Mouse (Mus musculus) heart, embryonic 14.5 days (tissue): ENCODE measurements around the gene Cdh13. TPM values are rescaled to one million over a fixed set of nuclear protein-coding genes. Genes with fewer than 3 reads are reported as not detected.

ENCODE experiments used
- ATAC-seq: fragments of 200-750 bp; cut with Nextera tagmentation; 2 replicates; pipeline ENCODE4 v1.8.0; 2017; ENCODE audit warnings: low read depth, moderate TSS enrichment; ENCODE audit not compliant: insufficient number of reproducible peaks, insufficient read depth, low FRiP score
- H3K27ac ChIP-seq, 2 experiments: fragments of 200-500 bp in 1 of 2; fragments of 300-500 bp in 1 of 2; sonication (generic) in 1 of 2; replicated peaks in 1 of 2; 2 replicates each; pipeline ENCODE4 v1.5.1; 2012 to 2014; ENCODE audit warnings: low read depth in 2 of 2, low read length in 2 of 2, control low read depth in 1 of 2, mild to moderate bottlenecking in 1 of 2, mixed read lengths in 1 of 2; ENCODE audit not compliant: control insufficient read depth in 1 of 2, insufficient read depth in 1 of 2
- H3K27me3 ChIP-seq: fragments of 300-500 bp; sonication (generic); 2 replicates; pipeline ENCODE4 v1.6.1; 2014; ENCODE audit warnings: mild to moderate bottlenecking, low read length, control low read depth; ENCODE audit not compliant: control insufficient read depth, insufficient read depth
- H3K36me3 ChIP-seq: fragments of 300-500 bp; sonication (generic); 2 replicates; pipeline ENCODE4 v1.6.1; 2014; ENCODE audit warnings: mild to moderate bottlenecking, control low read depth, low read length, mixed read lengths; ENCODE audit not compliant: control insufficient read depth, insufficient read depth
- H3K4me1 ChIP-seq, 2 experiments: fragments of 200-500 bp in 1 of 2; fragments of 300-500 bp in 1 of 2; sonication (generic) in 1 of 2; 2 replicates each; pipeline ENCODE4 v1.6.1; 2012 to 2014; ENCODE audit warnings: low read length in 2 of 2, control low read depth in 1 of 2, mixed read lengths in 1 of 2; ENCODE audit not compliant: control insufficient read depth in 2 of 2, insufficient read depth in 2 of 2
- H3K4me2 ChIP-seq: fragments of 300-500 bp; sonication (generic); 2 replicates; pipeline ENCODE4 v1.6.1; 2014; ENCODE audit warnings: mild to moderate bottlenecking, low read length
- H3K4me3 ChIP-seq, 2 experiments: fragments of 200-500 bp in 1 of 2; fragments of 300-500 bp in 1 of 2; sonication (generic) in 1 of 2; 2 replicates each; pipeline ENCODE4 v1.5.1; 2012 to 2014; ENCODE audit warnings: low read length in 2 of 2, mild to moderate bottlenecking in 2 of 2, control low read depth in 1 of 2, low read depth in 1 of 2, moderate library complexity in 1 of 2; ENCODE audit not compliant: control insufficient read depth in 1 of 2, insufficient read depth in 1 of 2
- H3K9ac ChIP-seq: fragments of 300-500 bp; sonication (generic); 2 replicates; pipeline ENCODE4 v1.6.1; 2014; ENCODE audit warnings: mild to moderate bottlenecking, low read length
- H3K9me3 ChIP-seq: fragments of 300-500 bp; sonication (generic); 2 replicates; pipeline ENCODE4 v1.6.1; 2016; ENCODE audit warnings: low read length, control low read depth; ENCODE audit not compliant: control insufficient read depth
- WGBS: fragments of 180-500 bp; shearing (Covaris S2); extraction: QIAGEN DNeasy Blood & Tissue Kit; methylation state at CpG from one replicate; pipeline ENCODE4 v1.1.7; 2014; 5-methylcytosine and 5-hydroxymethylcytosine counted together
- polyA plus RNA-seq: library from polyadenylated mRNA; unstranded; fragments of >200 nt; fragmentation: Nextera tagmentation; extraction: Ambion mirVana; gene quantifications from 2 replicates; pipeline ENCODE4 v1.2.1, GENCODE M21; 2014

Cdh13 gene
- polyA plus RNA-seq, 1 experiment from 2014 or later: 94.9 TPM

DNA sequence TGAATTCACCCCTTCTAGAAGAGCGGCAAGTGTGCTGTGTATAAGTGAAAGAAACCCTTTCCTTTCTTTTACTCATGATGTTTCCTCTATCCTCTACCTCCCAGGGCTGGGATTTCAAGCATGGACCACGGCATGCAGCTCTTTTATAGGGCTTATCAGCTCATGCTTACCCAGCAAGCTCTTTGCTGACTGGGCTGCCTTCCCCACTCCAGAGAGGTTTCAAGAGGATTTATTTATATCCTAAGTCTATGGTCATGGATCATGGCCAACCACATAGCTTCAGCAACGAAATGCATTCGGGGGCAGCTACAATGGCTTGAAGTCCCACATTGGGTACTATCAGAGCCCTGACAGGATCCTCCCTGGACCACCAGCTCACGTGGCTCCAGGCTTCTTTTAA is 304.4 kb downstream of the Cdh13 start:
- ATAC-seq: peak; percentile 85
- H3K9ac ChIP-seq: 0 out of 2 replicates have a peak overlapping the region, but pooled peaks have one; percentile 31
- H3K4me3 ChIP-seq: no peak overlapping the region
- WGBS: 25% methylated on average over 5 of the region's 5 CpGs
- no peaks in the 10 kb centered on the region for H3K27me3 ChIP-seq
- H3K4me1 ChIP-seq: peaks cover 18 to 36% of the 10 kb centered on the region in 2 experiments
- no peaks in the 10 kb centered on the region for H3K36me3 ChIP-seq
- peak overlapping the region; percentile 34 for H3K4me2 ChIP-seq
- no peaks in the 10 kb centered on the region for H3K9me3 ChIP-seq
- H3K27ac ChIP-seq: peak overlapping the region; percentile 82 to 84

GRCm38 (mm10) chr8:118596816-118597215 is 313.3 kb downstream of the Cdh13 start:
- Histone ChIP-seq H3K9me3 (no peaks in the 10 kb centered on the region; the same call in 1 of the 2 replicates), H3K27me3 (no peaks in the 10 kb centered on the region), H3K27ac (no peak overlapping the region), H3K4me1 (peaks cover 0 to 3% of the 10 kb centered on the region in 2 experiments; a peak in 2 of 4 replicates), H3K4me3 (no peak overlapping the region), H3K4me2 (no peak overlapping the region), H3K9ac (no peak overlapping the region), H3K36me3 (no peaks in the 10 kb centered on the region)
- no peak for ATAC-seq
- 65% methylated on average over 8 of the region's 8 CpGs for WGBS

DNA sequence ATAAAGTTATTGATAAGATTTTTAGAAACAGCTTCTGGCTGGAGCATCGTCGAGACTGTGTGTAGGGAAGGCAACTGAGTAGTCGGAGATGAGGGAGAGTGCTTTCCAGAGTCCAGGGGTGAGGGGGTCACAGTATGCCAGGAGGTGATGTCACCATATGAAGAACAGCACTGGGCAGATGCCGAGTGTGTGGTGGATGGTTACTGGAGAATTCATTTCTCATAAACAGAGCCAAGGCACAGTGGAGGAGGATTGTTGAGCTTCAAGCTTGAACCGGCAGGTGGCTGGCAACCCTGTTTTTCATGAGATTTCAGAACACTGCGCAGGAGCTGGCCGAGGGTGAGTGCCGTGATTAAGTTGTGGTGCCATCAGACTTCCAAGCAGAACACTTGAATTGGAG is 317.8 kb downstream of the Cdh13 start:
- H3K9me3 ChIP-seq: peaks cover 2% of the 10 kb centered on the region; the same call in 1 of the 2 replicates
- WGBS: 83% methylated on average over 8 of the region's 8 CpGs
- H3K4me1 ChIP-seq: peaks cover 0 to 4% of the 10 kb centered on the region in 2 experiments; a peak in 2 of 4 replicates
- no peak overlapping the region for H3K27ac ChIP-seq
- no peak overlapping the region for H3K9ac ChIP-seq
- no peaks in the 10 kb centered on the region for H3K36me3 ChIP-seq
- no peak overlapping the region for H3K4me3 ChIP-seq
- no peak for ATAC-seq
- no peak overlapping the region for H3K4me2 ChIP-seq
- H3K27me3 ChIP-seq: no peaks in the 10 kb centered on the region

GRCm38 (mm10) chr8:118602074-118602473 is 318.5 kb downstream of the Cdh13 start:
- no peak for ATAC-seq
- Histone ChIP-seq H3K36me3 (no peaks in the 10 kb centered on the region), H3K4me2 (no peak overlapping the region), H3K9ac (no peak overlapping the region), H3K9me3 (peaks cover 6% of the 10 kb centered on the region; the same call in 1 of the 2 replicates), H3K4me3 (no peak overlapping the region), H3K27me3 (no peaks in the 10 kb centered on the region), H3K4me1 (0 out of 4 replicates have a peak, but pooled peaks cover 0 to 2% of the 10 kb centered on the region in 2 experiments), H3K27ac (no peak overlapping the region)
- 78% methylated on average over 8 of the region's 8 CpGs for WGBS

DNA sequence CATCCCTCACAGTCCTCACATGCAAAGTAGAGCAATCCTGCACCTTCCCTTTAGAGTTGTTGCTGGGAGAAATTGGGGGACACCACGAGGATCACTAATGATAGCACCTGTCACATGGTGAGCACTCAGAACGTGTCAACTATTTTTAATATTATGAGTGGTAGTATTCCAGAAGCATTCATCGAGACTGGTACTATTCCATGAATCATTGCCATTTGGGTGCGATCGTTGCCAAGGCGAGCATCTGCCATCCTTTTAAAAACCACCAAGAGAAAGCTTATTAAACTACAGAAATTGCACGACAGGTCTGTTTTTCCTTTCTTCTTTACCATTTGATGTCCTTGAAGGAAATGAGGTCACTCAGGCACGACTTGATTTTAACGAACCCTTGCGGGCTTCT is 328.0 kb downstream of the Cdh13 start:
- Histone ChIP-seq H3K9me3 (peaks cover 3% of the 10 kb centered on the region; the same call in 1 of the 2 replicates), H3K27me3 (no peaks in the 10 kb centered on the region), H3K36me3 (no peaks in the 10 kb centered on the region), H3K4me3 (no peak overlapping the region), H3K27ac (no peak overlapping the region), H3K9ac (no peak overlapping the region), H3K4me2 (no peak overlapping the region), H3K4me1 (no peaks in the 10 kb centered on the region)
- ATAC-seq: no peak
- WGBS: 87% methylated on average over 10 of the region's 10 CpGs

DNA sequence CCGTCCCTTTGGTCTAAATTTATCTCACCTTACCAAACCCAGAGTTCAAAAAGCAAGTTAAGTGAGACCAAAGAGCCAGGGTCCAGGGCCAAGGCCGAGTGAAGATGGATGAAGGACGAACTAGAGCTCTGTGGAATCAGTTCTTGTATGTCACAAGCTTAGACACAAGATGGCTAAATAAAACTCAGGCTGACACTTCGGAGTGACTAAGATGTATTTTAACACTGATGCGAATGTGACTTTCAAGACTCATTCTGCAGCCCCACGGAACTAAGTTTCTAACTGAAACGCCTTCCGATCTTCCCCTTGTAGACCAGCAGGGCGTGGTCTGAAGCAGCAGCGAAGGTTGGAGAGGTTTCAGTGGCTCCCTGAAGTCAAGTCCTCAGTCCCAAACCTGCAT is 334.7 kb downstream of the Cdh13 start:
- Histone ChIP-seq H3K27me3 (no peaks in the 10 kb centered on the region), H3K9ac (no peak overlapping the region), H3K4me3 (no peak overlapping the region), H3K27ac (no peak overlapping the region), H3K36me3 (no peaks in the 10 kb centered on the region), H3K9me3 (no peaks in the 10 kb centered on the region), H3K4me1 (no peaks in the 10 kb centered on the region), H3K4me2 (no peak overlapping the region)
- ATAC-seq: no peak
- 90% methylated on average over 10 of the region's 10 CpGs for WGBS

- Histone ChIP-seq H3K36me3 (no peaks in the 10 kb centered on the region), H3K27ac (no peak overlapping the region), H3K4me3 (no peak overlapping the region), H3K4me2 (no peak overlapping the region), H3K4me1 (peaks cover 0 to 2% of the 10 kb centered on the region in 2 experiments; a peak in 1 of 4 replicates), H3K9me3 (no peaks in the 10 kb centered on the region), H3K9ac (no peak overlapping the region), H3K27me3 (no peaks in the 10 kb centered on the region)
- ATAC-seq: no peak
- WGBS: 48% methylated on average over 5 of the region's 5 CpGs
Measured at GRCm38 (mm10) chr8:118626425-118626824, 342.9 kb downstream of the Cdh13 start.

GRCm38 (mm10) chr8:118627737-118628136 is 344.2 kb downstream of the Cdh13 start:
- Histone ChIP-seq H3K9ac (no peak overlapping the region), H3K36me3 (no peaks in the 10 kb centered on the region), H3K27me3 (no peaks in the 10 kb centered on the region), H3K4me2 (no peak overlapping the region), H3K27ac (no peak overlapping the region), H3K4me3 (no peak overlapping the region), H3K9me3 (no peaks in the 10 kb centered on the region), H3K4me1 (peaks cover 0 to 2% of the 10 kb centered on the region in 2 experiments; a peak in 1 of 4 replicates)
- 80% methylated on average over 5 of the region's 5 CpGs for WGBS
- no peak for ATAC-seq
